Mouse (Mus musculus) heart, embryonic 16.5 days (tissue): Measurements from ENCODE around the gene Ambra1. TPM values are rescaled to one million over a fixed set of nuclear protein-coding genes. Genes with fewer than 3 reads are reported as not detected.

Experiments
- ATAC-seq: fragments of 200-750 bp; cut with Nextera tagmentation; replicated peaks from 2 replicates; pipeline ENCODE4 v1.8.0; 2017; ENCODE audit warnings: moderate number of reproducible peaks; ENCODE audit not compliant: insufficient read depth, low FRiP score; ENCODE audit errors: extremely low read depth
- H3K27ac ChIP-seq: fragments of 300-500 bp; sonication (generic); 2 replicates; pipeline ENCODE4 v1.5.1; 2014; ENCODE audit warnings: mild to moderate bottlenecking, low read length, control low read depth, moderate library complexity
- H3K27me3 ChIP-seq: fragments of 300-500 bp; sonication (generic); 2 replicates; pipeline ENCODE4 v1.6.1; 2014; ENCODE audit warnings: low read length, mixed read lengths; ENCODE audit not compliant: control insufficient read depth, insufficient read depth
- H3K36me3 ChIP-seq: fragments of 300-500 bp; sonication (generic); 2 replicates; pipeline ENCODE4 v1.6.1; 2014; ENCODE audit not compliant: control insufficient read depth, insufficient read depth
- H3K4me1 ChIP-seq: fragments of 300-500 bp; sonication (generic); 2 replicates; pipeline ENCODE4 v1.6.1; 2014; ENCODE audit warnings: low read length, mixed read lengths; ENCODE audit not compliant: control insufficient read depth, insufficient read depth
- H3K4me2 ChIP-seq: fragments of 300-500 bp; sonication (generic); 2 replicates; pipeline ENCODE4 v1.6.1; 2014; ENCODE audit warnings: low read depth, mild to moderate bottlenecking, control low read depth, low read length
- H3K4me3 ChIP-seq: fragments of 300-500 bp; sonication (generic); 2 replicates; pipeline ENCODE4 v1.5.1; 2014; ENCODE audit warnings: mild to moderate bottlenecking, control low read depth, low read length
- H3K9ac ChIP-seq: fragments of 300-500 bp; sonication (generic); 2 replicates; pipeline ENCODE4 v1.6.1; 2014; ENCODE audit warnings: low read length, control low read depth
- H3K9me3 ChIP-seq: fragments of 300-500 bp; sonication (generic); replicated peaks from 2 replicates; pipeline ENCODE4 v1.6.1; 2016; ENCODE audit warnings: low read length; ENCODE audit not compliant: control insufficient read depth
- WGBS: fragments of 180-500 bp; shearing (Covaris S2); extraction: QIAGEN DNeasy Blood & Tissue Kit; methylation state at CpG from one replicate; pipeline ENCODE4 v1.1.7; 2014; 5-methylcytosine and 5-hydroxymethylcytosine counted together
- polyA plus RNA-seq: library from polyadenylated mRNA; unstranded; fragments of >200 nt; fragmentation: Nextera tagmentation; extraction: Ambion mirVana; gene quantifications from 2 replicates; pipeline ENCODE4 v1.2.1, GENCODE M21; 2015

Ambra1 gene
- polyA plus RNA-seq, 1 experiment from 2014 or later: 11.3 TPM

- no peaks in the 10 kb centered on the region for H3K27me3 ChIP-seq
- H3K9me3 ChIP-seq: no peaks in the 10 kb centered on the region
- H3K4me3 ChIP-seq: no peak overlapping the region
- peaks cover 4% of the 10 kb centered on the region for H3K36me3 ChIP-seq
- no peak overlapping the region for H3K9ac ChIP-seq
- no peak overlapping the region for H3K4me2 ChIP-seq
- no peak overlapping the region for H3K27ac ChIP-seq
- no peaks in the 10 kb centered on the region for H3K4me1 ChIP-seq
- ATAC-seq: no peak
Measured at GRCm38 (mm10) chr2:91897968-91898367, 168.0 kb downstream of the Ambra1 start.

GRCm38 (mm10) chr2:91899141-91899540 is 169.2 kb downstream of the Ambra1 start:
- WGBS: 91% methylated on average over 3 of the region's 3 CpGs
- H3K9me3 ChIP-seq: no peaks in the 10 kb centered on the region
- H3K27ac ChIP-seq: no peak overlapping the region
- H3K9ac ChIP-seq: no peak overlapping the region
- no peak overlapping the region for H3K4me3 ChIP-seq
- ATAC-seq: no peak
- H3K36me3 ChIP-seq: peaks cover 4% of the 10 kb centered on the region
- H3K27me3 ChIP-seq: no peaks in the 10 kb centered on the region
- H3K4me2 ChIP-seq: no peak overlapping the region
- no peaks in the 10 kb centered on the region for H3K4me1 ChIP-seq

- WGBS: 92% methylated on average over 8 of the region's 8 CpGs
- H3K4me2 ChIP-seq: no peak overlapping the region
- peaks cover 4% of the 10 kb centered on the region for H3K36me3 ChIP-seq
- no peak for ATAC-seq
- no peak overlapping the region for H3K9ac ChIP-seq
- no peak overlapping the region for H3K27ac ChIP-seq
- H3K27me3 ChIP-seq: no peaks in the 10 kb centered on the region
- H3K9me3 ChIP-seq: no peaks in the 10 kb centered on the region
- no peak overlapping the region for H3K4me3 ChIP-seq
- H3K4me1 ChIP-seq: no peaks in the 10 kb centered on the region
Measured at GRCm38 (mm10) chr2:91900431-91900830, 170.5 kb downstream of the Ambra1 start.

- Histone ChIP-seq H3K36me3 (peaks cover 7% of the 10 kb centered on the region), H3K9me3 (no peaks in the 10 kb centered on the region), H3K4me2 (no peak overlapping the region), H3K27me3 (no peaks in the 10 kb centered on the region), H3K27ac (no peak overlapping the region), H3K4me3 (no peak overlapping the region), H3K4me1 (no peaks in the 10 kb centered on the region), H3K9ac (no peak overlapping the region)
- ATAC-seq: no peak
- 67% methylated on average over 5 of the region's 5 CpGs for WGBS
Measured at GRCm38 (mm10) chr2:91902336-91902735, 172.4 kb downstream of the Ambra1 start.

- Histone ChIP-seq H3K27me3 (no peaks in the 10 kb centered on the region), H3K9me3 (no peaks in the 10 kb centered on the region), H3K27ac (no peak overlapping the region), H3K4me1 (no peaks in the 10 kb centered on the region), H3K4me2 (no peak overlapping the region), H3K4me3 (no peak overlapping the region), H3K36me3 (peaks cover 7% of the 10 kb centered on the region), H3K9ac (no peak overlapping the region)
- no peak for ATAC-seq
- 73% methylated on average over 3 of the region's 3 CpGs for WGBS
Measured at GRCm38 (mm10) chr2:91903171-91903925, 173.4 kb downstream of the Ambra1 start.

GRCm38 (mm10) chr2:91904618-91905307 is 174.8 kb downstream of the Ambra1 start:
- Histone ChIP-seq H3K4me3 (no peak overlapping the region), H3K9ac (no peak overlapping the region), H3K4me2 (no peak overlapping the region), H3K27ac (no peak overlapping the region), H3K27me3 (no peaks in the 10 kb centered on the region), H3K4me1 (no peaks in the 10 kb centered on the region), H3K36me3 (peaks cover 8% of the 10 kb centered on the region), H3K9me3 (no peaks in the 10 kb centered on the region)
- no peak for ATAC-seq
- 64% methylated on average over 5 of the region's 5 CpGs for whole genome bisulfite sequencing

- H3K27ac ChIP-seq: no peak overlapping the region
- H3K9me3 ChIP-seq: no peaks in the 10 kb centered on the region
- no peak for ATAC-seq
- no peak overlapping the region for H3K9ac ChIP-seq
- 92% methylated on average over 2 of the region's 2 CpGs for WGBS
- no peaks in the 10 kb centered on the region for H3K4me1 ChIP-seq
- peaks cover 9% of the 10 kb centered on the region; the same call in 1 of the 2 replicates for H3K36me3 ChIP-seq
- no peak overlapping the region for H3K4me3 ChIP-seq
- no peak overlapping the region for H3K4me2 ChIP-seq
- no peaks in the 10 kb centered on the region for H3K27me3 ChIP-seq
Measured at GRCm38 (mm10) chr2:91906141-91906540, 176.2 kb downstream of the Ambra1 start.

GRCm38 (mm10) chr2:91912616-91913015 is 182.7 kb downstream of the Ambra1 start:
- H3K9ac ChIP-seq: no peak overlapping the region
- no peaks in the 10 kb centered on the region for H3K27me3 ChIP-seq
- WGBS: 59% methylated on average over 3 of the region's 3 CpGs
- no peak overlapping the region for H3K4me3 ChIP-seq
- no peak overlapping the region for H3K4me2 ChIP-seq
- ATAC-seq: no peak
- no peak overlapping the region for H3K27ac ChIP-seq
- H3K9me3 ChIP-seq: no peaks in the 10 kb centered on the region
- H3K36me3 ChIP-seq: peaks cover 25% of the 10 kb centered on the region
- no peaks in the 10 kb centered on the region for H3K4me1 ChIP-seq

GRCm38 (mm10) chr2:91913328-91914110 is 183.6 kb downstream of the Ambra1 start:
- no peak for ATAC-seq
- 70% methylated on average over 7 of the region's 7 CpGs for WGBS
- H3K9me3 ChIP-seq: no peaks in the 10 kb centered on the region
- no peaks in the 10 kb centered on the region for H3K27me3 ChIP-seq
- H3K36me3 ChIP-seq: peaks cover 30% of the 10 kb centered on the region
- H3K4me1 ChIP-seq: no peaks in the 10 kb centered on the region
- no peak overlapping the region for H3K9ac ChIP-seq
- H3K4me2 ChIP-seq: no peak overlapping the region
- H3K27ac ChIP-seq: no peak overlapping the region
- no peak overlapping the region for H3K4me3 ChIP-seq
